Mouse (Mus musculus) myocyte (in vitro differentiated cells): ENCODE data around the gene Ppfia3. TPM values are rescaled to one million over a fixed set of nuclear protein-coding genes. Genes with fewer than 3 reads are reported as not detected.

Experiments used
- H3K27me3 ChIP-seq: one replicate; pipeline ENCODE4 v1.6.1; 2011; ENCODE audit not compliant: control insufficient read depth, insufficient read depth, insufficient read length
- H3K36me3 ChIP-seq: one replicate; pipeline ENCODE4 v1.6.1; 2011; ENCODE audit not compliant: control insufficient read depth, insufficient read depth
- H3K4me2 ChIP-seq: one replicate; pipeline ENCODE4 v1.6.1; 2011; ENCODE audit warnings: low read depth, control low read depth
- H3K4me3 ChIP-seq: one replicate; pipeline ENCODE4 v1.5.1; 2011; ENCODE audit warnings: mild to moderate bottlenecking, control low read depth, moderate library complexity
- H3K79me2 ChIP-seq: one replicate; pipeline ENCODE4 v1.6.1; 2011; ENCODE audit not compliant: control insufficient read depth, insufficient read depth
- H3ac ChIP-seq: one replicate; pipeline ENCODE4 v1.6.1; 2011; ENCODE audit not compliant: control insufficient read depth, insufficient read length
- CEBPB ChIP-seq: IDR thresholded peaks from 2 replicates; pipeline ENCODE4 v1.6.1; 2011; ENCODE audit warnings: mild to moderate bottlenecking, moderate library complexity; ENCODE audit not compliant: poor library complexity, insufficient read depth, severe bottlenecking
- E2F4 ChIP-seq: IDR thresholded peaks from one replicate; pipeline ENCODE4 v1.6.1; 2011; ENCODE audit warnings: mild to moderate bottlenecking, control low read depth, moderate library complexity; ENCODE audit not compliant: insufficient read depth
- MAX ChIP-seq: IDR thresholded peaks from one replicate; pipeline ENCODE4 v1.6.1; 2011; ENCODE audit warnings: low read depth, mild to moderate bottlenecking, control low read depth
- MYOD1 ChIP-seq, 3 experiments: IDR thresholded peaks; one replicate each; pipeline ENCODE4 v1.6.1; 2011; ENCODE audit warnings: control low read depth in 2 of 3, low read depth in 2 of 3, mild to moderate bottlenecking in 2 of 3, moderate library complexity in 1 of 3; ENCODE audit not compliant: insufficient read length in 2 of 3, control insufficient read depth in 1 of 3
- MYOG ChIP-seq, 3 experiments: IDR thresholded peaks; one replicate each; pipeline ENCODE4 v1.6.1; 2011; ENCODE audit warnings: control low read depth in 2 of 3, low read depth in 2 of 3, mild to moderate bottlenecking in 2 of 3; ENCODE audit not compliant: insufficient read length in 2 of 3, control insufficient read depth in 1 of 3, insufficient read depth in 1 of 3
- POLR2A ChIP-seq: IDR thresholded peaks from one replicate; pipeline ENCODE4 v1.6.1; 2011; ENCODE audit warnings: low read depth, mild to moderate bottlenecking, control low read depth, moderate library complexity; ENCODE audit not compliant: insufficient read length
- POLR2AphosphoS2 ChIP-seq: IDR thresholded peaks from one replicate; pipeline ENCODE4 v1.6.1; 2011; ENCODE audit warnings: low read depth, control low read depth; ENCODE audit not compliant: insufficient read length
- REST ChIP-seq: IDR thresholded peaks from one replicate; pipeline ENCODE4 v1.6.1; 2011; ENCODE audit warnings: mild to moderate bottlenecking, control low read depth, moderate library complexity; ENCODE audit not compliant: insufficient read depth, insufficient read length
- SRF ChIP-seq: IDR thresholded peaks from one replicate; pipeline ENCODE4 v1.6.1; 2011; ENCODE audit warnings: low read depth; ENCODE audit not compliant: control insufficient read depth, insufficient read length
- TCF12 ChIP-seq: IDR thresholded peaks from one replicate; pipeline ENCODE4 v1.6.1; 2011; ENCODE audit warnings: mild to moderate bottlenecking, control low read depth; ENCODE audit not compliant: poor library complexity, insufficient read depth, severe bottlenecking
- TCF3 ChIP-seq: IDR thresholded peaks from one replicate; pipeline ENCODE4 v1.6.1; 2011; ENCODE audit warnings: low read depth, control low read depth; ENCODE audit not compliant: insufficient read length
- USF1 ChIP-seq: IDR thresholded peaks from one replicate; pipeline ENCODE4 v1.6.1; 2011; ENCODE audit warnings: low read depth, mild to moderate bottlenecking, control low read depth, moderate library complexity
- polyA plus RNA-seq: library from polyadenylated mRNA; unstranded; fragments of >200 nt; fragmentation: generic; extraction: Trizol; gene quantifications from one replicate; pipeline ENCODE4 v1.2.1, GENCODE M21; 2012; ENCODE audit warnings: missing spikeins

The Ppfia3 gene
- polyA plus RNA-seq, 1 experiment = 6.6 TPM

- Histone ChIP-seq H3K4me2 (no peak overlapping the region), H3K36me3 (peaks cover 6% of the 10 kb centered on the region), H3K79me2 (no peaks in the 10 kb centered on the region), H3K27me3 (no peaks in the 10 kb centered on the region), H3ac (no peak overlapping the region), H3K4me3 (no peak overlapping the region)
- no peak for TF ChIP-seq MYOD1 (IDR thresholded peaks at IDR 0.05; ENCODE audit: control insufficient read depth in 1 of 3, insufficient read length in 2 of 3, low read depth in 2 of 3)
- no peak for TF ChIP-seq REST
- no peak for TF ChIP-seq POLR2AphosphoS2
- TF ChIP-seq SRF = no peak
- TF ChIP-seq TCF12 = no peak
Measured at GRCm38 (mm10) chr7:45308551-45309240, 58.1 kb downstream of the Ppfia3 start.

GRCm38 (mm10) chr7:45305275-45305674 is 61.5 kb downstream of the Ppfia3 start:
- Histone ChIP-seq H3K4me2 (no peak overlapping the region), H3ac (no peak overlapping the region), H3K27me3 (no peaks in the 10 kb centered on the region), H3K36me3 (peaks cover 6% of the 10 kb centered on the region), H3K4me3 (no peak overlapping the region), H3K79me2 (no peaks in the 10 kb centered on the region)
- TF ChIP-seq CEBPB = no peak
- no peak for TF ChIP-seq MAX
- no peak for TF ChIP-seq USF1
- no peak for TF ChIP-seq REST
- no peak for TF ChIP-seq E2F4
- TF ChIP-seq POLR2AphosphoS2 = no peak
- no peak for TF ChIP-seq TCF12
- TF ChIP-seq MYOD1 (IDR thresholded peaks at IDR 0.05; ENCODE audit: control insufficient read depth in 1 of 3, insufficient read length in 2 of 3, low read depth in 2 of 3) = no peak
- TF ChIP-seq SRF = no peak
- no peak for TF ChIP-seq POLR2A

- Histone ChIP-seq H3K79me2 (no peaks in the 10 kb centered on the region), H3K4me3 (no peak overlapping the region), H3ac (no peak overlapping the region), H3K27me3 (no peaks in the 10 kb centered on the region), H3K4me2 (no peak overlapping the region), H3K36me3 (peaks cover 6% of the 10 kb centered on the region)
- TF ChIP-seq MAX = no peak
Measured at GRCm38 (mm10) chr7:45304869-45305268, 62.0 kb downstream of the Ppfia3 start.

- no peak overlapping the region for H3ac ChIP-seq
- H3K79me2 ChIP-seq = no peaks in the 10 kb centered on the region
- H3K4me2 ChIP-seq = no peak overlapping the region
- H3K4me3 ChIP-seq = no peak overlapping the region
- TF ChIP-seq MYOD1 (IDR thresholded peaks at IDR 0.05; ENCODE audit: control insufficient read depth in 1 of 3, insufficient read length in 2 of 3, low read depth in 2 of 3) (no peak), CEBPB (no peak), E2F4 (no peak), REST (no peak), TCF3 (no peak), USF1 (no peak), TCF12 (no peak), POLR2A (no peak), POLR2AphosphoS2 (no peak), MYOG (IDR thresholded peaks at IDR 0.05; ENCODE audit: control insufficient read depth in 1 of 3, insufficient read depth in 1 of 3, insufficient read length in 2 of 3, low read depth in 2 of 3) (no peak), MAX (no peak), SRF (no peak)
- H3K27me3 ChIP-seq = no peaks in the 10 kb centered on the region
- peaks cover 6% of the 10 kb centered on the region for H3K36me3 ChIP-seq
Measured at GRCm38 (mm10) chr7:45302626-45303025, 64.2 kb downstream of the Ppfia3 start.

GRCm38 (mm10) chr7:45300270-45300669 is 66.5 kb downstream of the Ppfia3 start:
- Histone ChIP-seq H3K4me3 (no peak overlapping the region), H3ac (no peak overlapping the region), H3K79me2 (no peaks in the 10 kb centered on the region), H3K36me3 (no peaks in the 10 kb centered on the region), H3K4me2 (no peak overlapping the region), H3K27me3 (no peaks in the 10 kb centered on the region)
- TF ChIP-seq POLR2AphosphoS2 = peak; percentile 23
- no peak for TF ChIP-seq POLR2A
- TF ChIP-seq MAX = no peak

GRCm38 (mm10) chr7:45299752-45300151 is 67.1 kb downstream of the Ppfia3 start:
- no peak overlapping the region for H3K4me3 ChIP-seq
- TF ChIP-seq POLR2AphosphoS2 = peak; percentile 39
- no peak for TF ChIP-seq CEBPB
- no peak for TF ChIP-seq USF1
- no peak for TF ChIP-seq E2F4
- H3K79me2 ChIP-seq = no peaks in the 10 kb centered on the region

More at GRCm38 (mm10) chr7:45299752-45300151, 67.1 kb downstream of the Ppfia3 start:
- no peaks in the 10 kb centered on the region for H3K36me3 ChIP-seq
- H3K27me3 ChIP-seq = no peaks in the 10 kb centered on the region
- no peak overlapping the region for H3K4me2 ChIP-seq
- no peak overlapping the region for H3ac ChIP-seq
